Mouse (Mus musculus) frontal cortex, postnatal 25 days (tissue): Measurements from ENCODE around the gene Dnaja4.
A peak's percentile ranks its signal among the peaks of the same experiment; 100 is the strongest.

ENCODE experiments used
- DNase-seq, 2 experiments: peaks; one replicate each; pipeline ENCODE4 v3.0.0; 2022; ENCODE audit warnings: low spot score in 2 of 2

Gene Dnaja4

GRCm38 (mm10) chr9:54699345-54700173 lies 886 bp downstream of the Dnaja4 start:
- peak; percentile 65 to 76 for DNase-seq

- DNase-seq, result no peak
Observed at GRCm38 (mm10) chr9:54700174-54700475, 1.5 kb downstream of the Dnaja4 start.

GRCm38 (mm10) chr9:54700746-54701145 lies 2.1 kb downstream of the Dnaja4 start:
- no peak for DNase-seq

- DNase-seq, result no peak
Observed at GRCm38 (mm10) chr9:54702581-54702980, 3.9 kb downstream of the Dnaja4 start.

- no peak for DNase-seq
Observed at GRCm38 (mm10) chr9:54704361-54704760, 5.7 kb downstream of the Dnaja4 start.

- DNase-seq, result no peak
Observed at GRCm38 (mm10) chr9:54705561-54705960, 6.9 kb downstream of the Dnaja4 start.

- no peak for DNase-seq
Observed at GRCm38 (mm10) chr9:54707288-54707999, 8.8 kb downstream of the Dnaja4 start.

GRCm38 (mm10) chr9:54708085-54708484 lies 9.4 kb downstream of the Dnaja4 start:
- DNase-seq, result no peak

- no peak for DNase-seq
Observed at GRCm38 (mm10) chr9:54715776-54716175, 17.1 kb downstream of the Dnaja4 start.

GRCm38 (mm10) chr9:54717527-54717926 lies 18.9 kb downstream of the Dnaja4 start:
- DNase-seq, result no peak

- DNase-seq, result no peak
Observed at GRCm38 (mm10) chr9:54722156-54722555, 23.5 kb downstream of the Dnaja4 start.

- no peak for DNase-seq
Observed at GRCm38 (mm10) chr9:54722596-54722995, 23.9 kb downstream of the Dnaja4 start.

- no peak for DNase-seq
Observed at GRCm38 (mm10) chr9:54726315-54726714, 27.6 kb downstream of the Dnaja4 start.

GRCm38 (mm10) chr9:54732122-54732521 lies 33.4 kb downstream of the Dnaja4 start:
- DNase-seq, result no peak

- DNase-seq, result peak; percentile 90 to 95
Observed at GRCm38 (mm10) chr9:54733921-54734638, 35.4 kb downstream of the Dnaja4 start, which contains the start of gene Wdr61. Gene Wdr61, minus strand, starts transcription at chr9:54734519.

- DNase-seq, result no peak
Observed at GRCm38 (mm10) chr9:54734639-54735252, 36.1 kb downstream of the Dnaja4 start.

- DNase-seq, result peak in 1 of 2 experiments; percentile 12
Observed at GRCm38 (mm10) chr9:54736284-54736701, 37.6 kb downstream of the Dnaja4 start.

GRCm38 (mm10) chr9:54738376-54738775 lies 39.7 kb downstream of the Dnaja4 start:
- DNase-seq, result peak; percentile 37 to 50

- DNase-seq, result no peak
Observed at GRCm38 (mm10) chr9:54743891-54744290, 45.2 kb downstream of the Dnaja4 start.

- DNase-seq, result no peak
Observed at GRCm38 (mm10) chr9:54745740-54746370, 47.2 kb downstream of the Dnaja4 start.

GRCm38 (mm10) chr9:54750215-54750981 lies 51.7 kb downstream of the Dnaja4 start:
- no peak for DNase-seq
